Mouse (Mus musculus) CH12.LX (cell line): ENCODE data around the gene Phf1.

Experiments
- CHD2 ChIP-seq: IDR thresholded peaks from 2 replicates; pipeline ENCODE4 v1.6.1; 2011; ENCODE audit warnings: low read length, improper control_type of control experiment
- CTCF ChIP-seq, 2 experiments: IDR thresholded peaks in 1 of 2; conservative IDR thresholded peaks in 1 of 2; 2 replicates each; pipeline ENCODE4 v1.5.1; 2011 to 2012; ENCODE audit warnings: low read depth in 2 of 2, low read length in 2 of 2, improper control_type of control experiment in 1 of 2, inconsistent platforms in 1 of 2, mild to moderate bottlenecking in 1 of 2, moderate library complexity in 1 of 2
- ELF1 ChIP-seq: IDR thresholded peaks from 2 replicates; pipeline ENCODE4 v1.6.1; 2014; ENCODE audit warnings: low read depth, mild to moderate bottlenecking, inconsistent platforms, low read length, improper control_type of control experiment
- EP300 ChIP-seq: IDR thresholded peaks from 2 replicates; pipeline ENCODE4 v1.6.1; 2011; ENCODE audit warnings: low read length, improper control_type of control experiment
- IRF4 ChIP-seq: IDR thresholded peaks from 2 replicates; pipeline ENCODE4 v1.6.1; 2014; ENCODE audit warnings: low read depth, mild to moderate bottlenecking, inconsistent platforms, low read length, improper control_type of control experiment
- JUND ChIP-seq: conservative IDR thresholded peaks from 2 replicates; pipeline ENCODE4 v1.6.1; 2011; ENCODE audit warnings: low read depth, low read length, improper control_type of control experiment
- MXI1 ChIP-seq: IDR thresholded peaks from 2 replicates; pipeline ENCODE4 v1.6.1; 2011; ENCODE audit warnings: mild to moderate bottlenecking, low read depth, low read length, improper control_type of control experiment
- POLR2A ChIP-seq: IDR thresholded peaks from 2 replicates; pipeline ENCODE4 v1.6.1; 2011; ENCODE audit warnings: low read depth, mild to moderate bottlenecking, improper control_type of control experiment, low read length
- RCOR1 ChIP-seq: conservative IDR thresholded peaks from 2 replicates; pipeline ENCODE4 v1.6.1; 2012; ENCODE audit warnings: low read depth, mild to moderate bottlenecking, inconsistent platforms, low read length, improper control_type of control experiment
- SMC3 ChIP-seq: IDR thresholded peaks from 2 replicates; pipeline ENCODE4 v1.6.1; 2011; ENCODE audit warnings: low read depth, low read length, improper control_type of control experiment
- UBTF ChIP-seq: IDR thresholded peaks from 2 replicates; pipeline ENCODE4 v1.6.1; 2012; ENCODE audit warnings: low read depth, mild to moderate bottlenecking, inconsistent platforms, low read length, improper control_type of control experiment, moderate library complexity
- USF2 ChIP-seq: conservative IDR thresholded peaks from 2 replicates; pipeline ENCODE4 v1.6.1; 2011; ENCODE audit warnings: low read depth, low read length, improper control_type of control experiment
- ZC3H11A ChIP-seq: IDR thresholded peaks from 2 replicates; pipeline ENCODE4 v1.6.1; 2012; ENCODE audit warnings: low read depth, mild to moderate bottlenecking, inconsistent platforms, low read length, improper control_type of control experiment
- ZMIZ1 ChIP-seq: IDR thresholded peaks from 2 replicates; pipeline ENCODE4 v1.6.1; 2012; ENCODE audit warnings: low read depth, mild to moderate bottlenecking, inconsistent platforms, low read length, improper control_type of control experiment

DNA sequence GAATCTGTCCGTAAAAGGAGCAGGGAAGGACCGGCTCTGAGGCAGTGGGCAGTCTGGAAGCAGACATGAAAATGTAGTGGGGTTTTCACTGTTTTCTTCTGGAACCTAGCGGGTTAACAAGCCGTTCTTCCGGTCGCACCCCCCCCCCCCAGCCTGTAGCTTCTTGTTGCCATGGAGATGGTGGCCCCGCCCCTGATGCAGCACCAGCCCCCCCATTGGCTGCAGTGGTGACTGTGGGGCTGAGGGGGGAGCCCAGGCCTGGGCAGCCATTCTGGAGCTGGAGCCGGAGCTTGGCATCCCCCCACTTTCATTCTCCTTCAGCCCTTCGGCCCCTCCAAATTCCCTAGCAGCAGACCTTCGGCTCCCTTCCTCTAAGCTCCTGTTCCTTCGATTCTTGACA lies 18.6 kb downstream of the Phf1 start:
- no peak for TF ChIP-seq EP300
- no peak for TF ChIP-seq CHD2
- no peak for TF ChIP-seq SMC3
- no peak for TF ChIP-seq USF2
- no peak for TF ChIP-seq CTCF (conservative IDR thresholded peaks at IDR 0.05 in 1 of 2, IDR thresholded peaks at IDR 0.05 in 1 of 2; ENCODE audit: low read depth in 2 of 2, low read length in 2 of 2)
- TF ChIP-seq UBTF = no peak
- TF ChIP-seq MXI1 = no peak
- TF ChIP-seq ZC3H11A = no peak
- TF ChIP-seq ZMIZ1 = no peak
- TF ChIP-seq POLR2A = no peak
- no peak for TF ChIP-seq RCOR1
- TF ChIP-seq IRF4 = no peak
- no peak for TF ChIP-seq JUND
- no peak for TF ChIP-seq ELF1
